Mouse (Mus musculus) MEL (cell line): ENCODE measurements around the gene Syna. TPM values are rescaled to one million over a fixed set of nuclear protein-coding genes. Genes with fewer than 3 reads are reported as not detected.

ENCODE experiments used
- DNase-seq: peaks from one replicate; pipeline ENCODE4 v3.0.0; 2011; ENCODE audit warnings: low read depth, low spot score
- H3K27ac ChIP-seq: 2 replicates; pipeline ENCODE4 v1.5.1; 2012; ENCODE audit warnings: low read depth, mild to moderate bottlenecking, control low read depth, low read length, moderate library complexity; ENCODE audit not compliant: control insufficient read depth
- H3K27me3 ChIP-seq, 2 experiments: fragments of 150-350 bp in 1 of 2; sonication (generic) in 1 of 2; 2 replicates each; pipeline ENCODE4 v1.6.1; 2012; ENCODE audit warnings: low read length in 2 of 2, mild to moderate bottlenecking in 2 of 2, improper control_type of control experiment in 1 of 2, moderate library complexity in 1 of 2; ENCODE audit not compliant: insufficient read depth in 2 of 2, control insufficient read depth in 1 of 2
- H3K36me3 ChIP-seq, 2 experiments: 2 replicates each; pipeline ENCODE4 v1.6.1; 2012 to 2014; ENCODE audit warnings: low read length in 2 of 2, improper control_type of control experiment in 1 of 2, inconsistent platforms in 1 of 2, mild to moderate bottlenecking in 1 of 2; ENCODE audit not compliant: insufficient read depth in 2 of 2, control insufficient read depth in 1 of 2
- H3K4me1 ChIP-seq, 2 experiments: fragments of 150-350 bp in 1 of 2; sonication (generic) in 1 of 2; 2 replicates each; pipeline ENCODE4 v1.6.1; 2012; ENCODE audit warnings: low read length in 2 of 2, improper control_type of control experiment in 1 of 2, mild to moderate bottlenecking in 1 of 2; ENCODE audit not compliant: insufficient read depth in 2 of 2, control insufficient read depth in 1 of 2
- H3K4me3 ChIP-seq, 2 experiments: fragments of 150-350 bp in 1 of 2; sonication (generic) in 1 of 2; 2 replicates each; pipeline ENCODE4 v1.5.1; 2012; ENCODE audit warnings: low read depth in 2 of 2, low read length in 2 of 2, mild to moderate bottlenecking in 2 of 2, moderate library complexity in 2 of 2, control low read depth in 1 of 2, improper control_type of control experiment in 1 of 2; ENCODE audit not compliant: control insufficient read depth in 1 of 2, insufficient read depth in 1 of 2
- H3K79me2 ChIP-seq: 2 replicates; pipeline ENCODE4 v1.6.1; 2012; ENCODE audit warnings: mild to moderate bottlenecking, low read length, moderate library complexity; ENCODE audit not compliant: control insufficient read depth, poor library complexity, insufficient read depth
- H3K9ac ChIP-seq: 2 replicates; pipeline ENCODE4 v1.6.1; 2012; ENCODE audit warnings: low read depth, mild to moderate bottlenecking, control low read depth, low read length, moderate library complexity; ENCODE audit not compliant: control insufficient read depth, poor library complexity, severe bottlenecking
- H3K9me3 ChIP-seq: fragments of 150-350 bp; sonication (generic); replicated peaks from 2 replicates; pipeline ENCODE4 v1.6.1; 2012; ENCODE audit warnings: mild to moderate bottlenecking, low read length, improper control_type of control experiment, moderate library complexity; ENCODE audit not compliant: insufficient read depth
- CHD1 ChIP-seq: IDR thresholded peaks from 2 replicates; pipeline ENCODE4 v1.6.1; 2012; ENCODE audit warnings: low read depth, mild to moderate bottlenecking, inconsistent platforms, low read length, improper control_type of control experiment
- ETS1 ChIP-seq: IDR thresholded peaks from 2 replicates; pipeline ENCODE4 v1.6.1; 2012; ENCODE audit warnings: low read depth, mild to moderate bottlenecking, inconsistent platforms, low read length, improper control_type of control experiment, moderate library complexity
- GATA1 ChIP-seq: IDR thresholded peaks from 2 replicates; pipeline ENCODE4 v1.6.1; 2011; ENCODE audit warnings: low read depth, low read length, improper control_type of control experiment
- MAFK ChIP-seq: IDR thresholded peaks from 2 replicates; pipeline ENCODE4 v1.6.1; 2011; ENCODE audit warnings: low read depth, mild to moderate bottlenecking, low read length, improper control_type of control experiment, borderline replicate concordance
- MXI1 ChIP-seq: IDR thresholded peaks from 2 replicates; pipeline ENCODE4 v1.6.1; 2011; ENCODE audit warnings: mild to moderate bottlenecking, low read depth, low read length, improper control_type of control experiment
- NELFE ChIP-seq: IDR thresholded peaks from 2 replicates; pipeline ENCODE4 v1.6.1; 2011; ENCODE audit warnings: low read depth, low read length, improper control_type of control experiment
- POLR2A ChIP-seq, 2 experiments: IDR thresholded peaks; 2 replicates each; pipeline ENCODE4 v1.6.1; 2011 to 2012; ENCODE audit warnings: low read length in 2 of 2, mild to moderate bottlenecking in 2 of 2, control low read depth in 1 of 2, improper control_type of control experiment in 1 of 2, low read depth in 1 of 2, moderate library complexity in 1 of 2; ENCODE audit not compliant: control insufficient read depth in 1 of 2, insufficient read depth in 1 of 2, poor library complexity in 1 of 2
- POLR2AphosphoS2 ChIP-seq: IDR thresholded peaks from 2 replicates; pipeline ENCODE4 v1.6.1; 2011; ENCODE audit warnings: low read length, improper control_type of control experiment
- SMC3 ChIP-seq: IDR thresholded peaks from 2 replicates; pipeline ENCODE4 v1.6.1; 2011; ENCODE audit warnings: low read depth, low read length, improper control_type of control experiment
- TBP ChIP-seq: IDR thresholded peaks from 2 replicates; pipeline ENCODE4 v1.8.0; 2011; ENCODE audit warnings: low read depth, low read length, improper control_type of control experiment
- USF1 ChIP-seq: IDR thresholded peaks from 2 replicates; pipeline ENCODE4 v1.6.1; 2014; ENCODE audit warnings: low read depth, mild to moderate bottlenecking, inconsistent platforms, low read length, improper control_type of control experiment, moderate library complexity
- ZC3H11A ChIP-seq: IDR thresholded peaks from 2 replicates; pipeline ENCODE4 v1.6.1; 2012; ENCODE audit warnings: low read depth, mild to moderate bottlenecking, inconsistent platforms, low read length, improper control_type of control experiment
- ZNF384 ChIP-seq: IDR thresholded peaks from 2 replicates; pipeline ENCODE4 v1.6.1; 2012; ENCODE audit warnings: low read depth, mild to moderate bottlenecking, inconsistent platforms, low read length, improper control_type of control experiment
- polyA plus RNA-seq, 2 experiments: library from polyadenylated mRNA; stranded (reverse) in 1 of 2; unstranded in 1 of 2; fragments of >175 nt in 1 of 2; fragments of >200 nt in 1 of 2; gene quantifications; 2 replicates each; pipeline versions ENCODE4 v1.2.1 to v1.2.4; 2012; ENCODE audit warnings: low replicate concordance in 2 of 2, low read depth in 1 of 2; ENCODE audit not compliant: insufficient read length in 2 of 2, insufficient read depth in 1 of 2, missing spikeins in 1 of 2
- total RNA-seq: library from RNA; depleted of rRNA; stranded (reverse); fragments of 300-350 nt; gene quantifications from 2 replicates; pipeline ENCODE4 v1.2.3, GENCODE M21; 2012

Syna gene
- total and polyA plus RNA-seq, 3 experiments = 0.21 TPM; not detected in 2

DNA sequence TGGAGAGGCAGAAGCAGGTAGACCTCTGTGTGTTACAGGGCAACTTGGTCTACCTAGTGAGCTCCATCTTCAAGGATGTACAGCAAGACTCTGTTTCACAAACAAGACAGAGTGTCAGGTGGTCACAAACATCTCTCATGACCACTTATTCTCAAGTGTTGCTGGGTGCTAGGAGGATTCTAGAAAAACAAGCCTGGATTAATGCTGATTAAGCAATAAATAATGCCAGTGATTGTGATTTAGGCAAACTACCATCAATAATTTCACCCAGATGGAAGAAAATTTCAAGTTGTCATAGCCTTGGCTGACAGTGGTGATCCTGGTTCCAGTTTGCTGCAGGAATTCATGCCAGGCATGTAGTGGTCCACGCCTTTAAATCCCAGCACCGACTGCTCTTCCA, 4.3 kb upstream of the Syna start:
- DNase-seq = no peak
- no peak overlapping the region for H3K27ac ChIP-seq
- peaks cover 8 to 12% of the 10 kb centered on the region in 2 experiments for H3K4me1 ChIP-seq
- no peak overlapping the region for H3K9ac ChIP-seq
- H3K79me2 ChIP-seq = no peaks in the 10 kb centered on the region
- peaks cover 0 to 4% of the 10 kb centered on the region in 2 experiments; a peak in 2 of 4 replicates for H3K36me3 ChIP-seq
- H3K4me3 ChIP-seq = no peak overlapping the region
- no peak for TF ChIP-seq MXI1
- peak; percentile 81 for TF ChIP-seq MAFK
- H3K27me3 ChIP-seq = no peaks in the 10 kb centered on the region
- no peaks in the 10 kb centered on the region for H3K9me3 ChIP-seq

DNA sequence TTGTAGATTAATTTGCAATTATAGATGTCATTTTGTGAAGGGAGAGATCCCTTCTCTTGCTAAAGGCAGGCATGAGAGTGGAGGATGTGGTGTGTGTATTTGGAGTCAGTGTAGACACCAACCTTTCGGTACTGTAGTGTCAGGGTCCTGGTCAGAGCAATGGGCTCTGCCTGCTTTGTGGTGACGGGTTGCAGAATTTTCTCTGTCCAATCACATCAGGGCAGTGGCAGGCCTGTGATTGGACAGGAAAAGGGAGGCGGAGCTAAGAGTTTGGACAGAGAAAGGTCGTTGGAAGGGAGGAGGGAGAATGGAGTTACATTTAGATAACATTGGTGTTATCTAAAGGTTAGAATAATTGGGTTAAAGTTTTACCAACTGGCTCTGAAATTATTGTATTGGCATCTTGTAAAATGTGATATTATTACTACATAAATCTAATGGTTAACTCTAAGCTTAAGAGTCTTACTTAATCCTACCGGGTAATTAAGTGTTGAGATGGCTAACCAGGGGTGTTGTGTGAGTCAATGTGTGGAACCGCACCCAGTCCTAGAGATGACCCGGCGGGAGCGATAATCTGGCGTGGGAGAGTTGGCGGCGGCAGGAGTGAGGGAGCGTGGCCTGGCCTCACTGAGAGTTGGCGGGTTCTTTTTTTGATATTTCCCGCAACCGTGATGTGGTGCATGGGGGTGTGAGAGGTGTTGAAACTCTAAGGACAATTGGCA, 640 bp upstream of the Syna start:
- H3K36me3 ChIP-seq = peaks cover 0 to 4% of the 10 kb centered on the region in 2 experiments; a peak in 2 of 4 replicates
- TF ChIP-seq ETS1 (no peak), TBP (peak; percentile 41; the same call in 1 of the 2 replicates), NELFE (peak; percentile 51; the same call in 1 of the 2 replicates), CHD1 (no peak), GATA1 (peak; percentile 47; the same call in 1 of the 2 replicates), POLR2A (IDR thresholded peaks at IDR 0.05; ENCODE audit: control insufficient read depth in 1 of 2, insufficient read depth in 1 of 2, low read depth in 1 of 2, low read length in 2 of 2, poor library complexity in 1 of 2) (peak in 1 of 2 experiments; percentile 56; a peak in 1 of 4 replicates), MAFK (no peak), SMC3 (no peak), POLR2AphosphoS2 (peak; percentile 43; the same call in 1 of the 2 replicates)
- H3K79me2 ChIP-seq = no peaks in the 10 kb centered on the region
- peaks cover 8 to 20% of the 10 kb centered on the region in 2 experiments for H3K4me1 ChIP-seq
- DNase-seq = peak; percentile 79
- no peaks in the 10 kb centered on the region for H3K27me3 ChIP-seq
- peak overlapping the region; percentile 34 to 54 for H3K4me3 ChIP-seq
- peak overlapping the region; percentile 60 for H3K27ac ChIP-seq
- H3K9me3 ChIP-seq = no peaks in the 10 kb centered on the region
- H3K9ac ChIP-seq = peak overlapping the region; percentile 46

DNA sequence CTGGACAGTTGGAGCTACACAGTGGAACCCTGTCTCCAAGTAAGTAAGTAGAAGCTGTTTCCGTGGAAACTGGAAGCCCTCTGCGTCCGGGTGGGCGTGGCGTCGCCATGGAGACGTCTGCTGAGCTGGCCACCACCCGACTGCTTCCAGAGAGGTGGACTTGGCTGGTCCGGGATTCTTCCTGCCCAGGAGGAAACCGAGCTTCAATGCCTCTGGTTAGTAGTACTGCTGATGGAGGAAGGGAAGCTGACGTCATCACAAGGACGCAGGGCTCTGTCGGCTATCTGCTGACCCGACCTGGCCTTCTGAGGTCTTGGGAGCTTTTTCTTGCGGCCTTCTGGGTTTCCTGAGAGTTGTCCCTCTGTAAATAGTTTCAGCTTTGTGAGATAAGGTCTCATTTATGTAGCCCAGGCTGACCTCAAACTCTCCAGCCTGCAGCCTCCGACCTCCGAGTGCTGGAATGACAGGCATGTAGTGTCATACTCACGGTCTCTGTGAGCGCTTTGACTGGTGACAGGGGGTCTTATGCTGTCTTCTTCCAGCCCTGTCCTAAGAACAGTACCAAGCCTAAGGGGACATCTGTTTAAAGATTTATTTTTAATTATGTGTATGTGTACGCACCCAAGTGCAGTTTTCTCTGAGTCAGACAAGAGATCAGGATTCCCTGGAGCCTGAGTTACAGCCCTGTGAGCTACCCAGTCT, 4.4 kb downstream of the Syna start:
- no peak overlapping the region for H3K9ac ChIP-seq
- H3K79me2 ChIP-seq = peaks cover 1% of the 10 kb centered on the region; the same call in 1 of the 2 replicates
- no peak overlapping the region for H3K4me3 ChIP-seq
- peaks cover 0 to 4% of the 10 kb centered on the region in 2 experiments; a peak in 1 of 4 replicates for H3K36me3 ChIP-seq
- no peaks in the 10 kb centered on the region for H3K27me3 ChIP-seq
- H3K27ac ChIP-seq = no peak overlapping the region
- no peaks in the 10 kb centered on the region for H3K9me3 ChIP-seq
- no peak for DNase-seq
- TF ChIP-seq ZNF384 (no peak), USF1 (no peak), ZC3H11A (no peak)
- H3K4me1 ChIP-seq = peaks cover 7 to 26% of the 10 kb centered on the region in 2 experiments; a peak in 3 of 4 replicates
